Comparison of ENCODE assay signal across 32 mouse cellular contexts in the genomic region with DNA sequence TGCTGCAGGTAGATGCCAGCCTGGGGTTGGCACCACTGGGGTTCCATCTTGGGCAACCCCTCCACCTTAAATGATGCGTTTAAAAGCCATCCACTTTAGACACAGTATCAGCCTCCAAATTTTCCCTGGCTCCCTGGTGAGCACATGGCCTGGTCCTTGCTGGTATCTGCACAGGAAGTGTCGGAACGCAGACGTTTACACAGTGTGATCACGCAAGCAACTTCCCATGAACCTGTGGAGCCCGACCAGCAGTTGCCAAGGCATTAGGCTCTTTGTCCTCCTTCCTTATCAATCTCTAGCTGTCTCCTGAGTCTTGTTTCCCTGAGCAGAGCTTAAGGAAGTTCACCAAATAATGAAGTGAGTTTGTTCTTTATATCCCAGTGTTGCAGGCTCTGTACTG. TPM values are rescaled to one million over a fixed set of nuclear protein-coding genes. Genes with fewer than 3 reads are reported as not detected.
DNase-seq lines count a peak whose midpoint lies in the region; ATAC-seq and TF ChIP-seq lines count a peak whose summit lies in the region.
"Had no signal": no experiment of that assay in that cellular context is flagged by ENCODE, and none has a peak within 500 bp of the region (broad histone marks: within the 10 kb centered on the region; RNA-seq: fewer than 3 reads in every experiment).

No protein-coding gene starts in this region.

- H3K4me3 ChIP-seq in liver, adult 2 months (ENCODE audit: insufficient read depth, low read depth, low read length) = no peak overlapping the region
- H3K4me3 ChIP-seq in stomach, postnatal 0 days (ENCODE audit: low read depth, low read length) = no peak overlapping the region
- H3K4me3 ChIP-seq: forebrain, embryonic 10.5 days; forebrain, embryonic 13.5 days; heart, embryonic 15.5 days; hindbrain, embryonic 10.5 days; hindbrain, embryonic 13.5 days had no signal

- no peak for TF ChIP-seq EP300 in stomach, postnatal 0 days (optimal IDR thresholded peaks at IDR 0.05)

- 50% methylated on average over 6 of the region's 6 CpGs for WGBS in liver, adult 2 months
- 36% methylated on average over 6 of the region's 6 CpGs for WGBS in stomach, postnatal 0 days

- H3K4me2 ChIP-seq in stomach, postnatal 0 days (replicated peaks; ENCODE audit: low read depth) = no peak overlapping the region
- H3K4me2 ChIP-seq: forebrain, embryonic 13.5 days; heart, embryonic 11.5 days; heart, embryonic 15.5 days; hindbrain, embryonic 13.5 days had no signal

- ATAC-seq in stomach, postnatal 0 days (ENCODE audit: low FRiP score, low TSS enrichment) = peak; percentile 45; the same call in 1 of the 2 replicates
- ATAC-seq: forebrain, embryonic 13.5 days; forebrain, embryonic 16.5 days; Patski had no signal

- H3K36me3 ChIP-seq in liver, adult 2 months (ENCODE audit: control insufficient read depth, insufficient read depth, low read length) = no peaks in the 10 kb centered on the region
- no peaks in the 10 kb centered on the region for H3K36me3 ChIP-seq in stomach, postnatal 0 days (ENCODE audit: control insufficient read depth, insufficient read depth, low read length)
- H3K36me3 ChIP-seq: forebrain, embryonic 10.5 days; heart, embryonic 15.5 days; hindbrain, embryonic 10.5 days; hindbrain, embryonic 13.5 days had no signal

- intact Hi-C loops in left cerebral cortex, postnatal 10 days (cut with DNase I) = no loop called here

- peak; percentile 8 for DNase-seq in liver, adult 2 months (ENCODE audit: extremely low read depth, low read depth, low spot score)
- DNase-seq in liver = no peak
- peak; percentile 4 for DNase-seq in induced T-regulatory cell, adult 2 months (ENCODE audit: low read depth)
- peak; percentile 49 for DNase-seq in lung, postnatal 25 days (ENCODE audit: low spot score)
- DNase-seq in stomach, postnatal 0 days (ENCODE audit: low spot score) = peak; percentile 21
- DNase-seq in left cerebral cortex, postnatal 10 days (ENCODE audit: extremely low spot score in 1 of 2, low spot score in 2 of 2) = no peak
- no peak for DNase-seq in testis, postnatal 14 days (ENCODE audit: low spot score)
- DNase-seq: adrenal gland, postnatal 10 days; adrenal gland, postnatal 36 days; B cell, adult 2 months; cerebellum, adult 18-20 months; cerebellum, adult 9-10 months; cerebellum, postnatal 14 days; gastrocnemius, postnatal 10 days; gastrocnemius, postnatal 36 days; heart, postnatal 10 days; heart, postnatal 36 days had no signal

- no peaks in the 10 kb centered on the region for H3K9me3 ChIP-seq in stomach, postnatal 0 days (ENCODE audit: control insufficient read depth, low read length)
- H3K9me3 ChIP-seq: forebrain, embryonic 10.5 days; forebrain, embryonic 13.5 days; G1E; heart, embryonic 15.5 days; hindbrain, embryonic 10.5 days; hindbrain, embryonic 13.5 days had no signal

- no peak for TF ChIP-seq POLR2A in liver, adult 2 months (IDR thresholded peaks at IDR 0.05; ENCODE audit: extremely low read depth, insufficient read depth, low read length)

- no peaks in the 10 kb centered on the region for H3K79me2 ChIP-seq in liver, adult 2 months (ENCODE audit: control insufficient read depth, insufficient read depth, low read length)

- no peaks in the 10 kb centered on the region for H3K4me1 ChIP-seq in liver, adult 2 months (ENCODE audit: control insufficient read depth, insufficient read depth, low read length)
- no peaks in the 10 kb centered on the region for H3K4me1 ChIP-seq in stomach, postnatal 0 days (replicated peaks; ENCODE audit: control insufficient read depth, insufficient read depth)
- H3K4me1 ChIP-seq: forebrain, embryonic 10.5 days; forebrain, embryonic 13.5 days; heart, embryonic 15.5 days; hindbrain, embryonic 10.5 days; hindbrain, embryonic 13.5 days had no signal

- no peak overlapping the region for H3K27ac ChIP-seq in liver, adult 2 months (replicated peaks; ENCODE audit: insufficient read depth, low read depth, low read length)
- no peak overlapping the region for H3K27ac ChIP-seq in stomach, postnatal 0 days (replicated peaks)
- H3K27ac ChIP-seq: forebrain, embryonic 10.5 days; forebrain, embryonic 13.5 days; heart, embryonic 15.5 days; hindbrain, embryonic 10.5 days; hindbrain, embryonic 13.5 days had no signal

- no peaks in the 10 kb centered on the region for H3K27me3 ChIP-seq in liver, adult 2 months (ENCODE audit: control insufficient read depth, insufficient read depth, low read length)
- no peaks in the 10 kb centered on the region for H3K27me3 ChIP-seq in stomach, postnatal 0 days (ENCODE audit: control insufficient read depth, insufficient read depth, low read length)
- H3K27me3 ChIP-seq: CH12.LX; forebrain, embryonic 13.5 days; hindbrain, embryonic 13.5 days had no signal

- no peak for TF ChIP-seq CTCF in liver, adult 2 months (IDR thresholded peaks at IDR 0.05; ENCODE audit: low read depth, low read length)
- TF ChIP-seq CTCF in stomach, postnatal 0 days (IDR thresholded peaks at IDR 0.05; ENCODE audit: low read depth) = no peak

- H3K9ac ChIP-seq in liver, adult 2 months (ENCODE audit: low read depth, low read length) = no peak overlapping the region
- H3K9ac ChIP-seq in stomach, postnatal 0 days (ENCODE audit: low read length) = no peak overlapping the region
- H3K9ac ChIP-seq: forebrain, embryonic 13.5 days; heart, embryonic 15.5 days; hindbrain, embryonic 13.5 days had no signal

RNA-seq across cellular contexts. Expression of a gene that starts 26.7 kb away (rescaled TPM):
- 4.0 and 4.3 TPM in 2 replicates for total RNA-seq in liver, adult 2 months (2014; rRNA removed)
- polyA plus RNA-seq in liver, adult 2 months (2012; rRNA removed) = 1.3 and 1.7 TPM in 2 replicates
- not detected in 2 replicates for polyA plus RNA-seq in stomach, postnatal 0 days (2015; fragmentation: Nextera tagmentation; extraction: Ambion mirVana)
- not detected for total RNA-seq in left cerebral cortex, postnatal 10 days (2021)
- total RNA-seq: adrenal gland, adult 18-20 months; adrenal gland, postnatal 36 days; CH12.LX; gastrocnemius, adult 18-20 months; gastrocnemius, postnatal 10 days; gastrocnemius, postnatal 36 days; granulocyte monocyte progenitor cell, adult 5-6 weeks had no signal
- polyA plus RNA-seq: embryonic facial prominence, embryonic 11.5 days; embryonic facial prominence, embryonic 14.5 days; forebrain, embryonic 10.5 days; forebrain, embryonic 13.5 days; forebrain, embryonic 16.5 days; G1E; hindbrain, embryonic 10.5 days; hindbrain, embryonic 13.5 days; Patski had no signal

Comparison
In these comparisons a context has a peak if more than half of its experiments do, and no peak if none do; other contexts are left out.
1. DNase-seq: peak in liver, adult 2 months (single experiment), induced T-regulatory cell, adult 2 months (single experiment), lung, postnatal 25 days (single experiment) and stomach, postnatal 0 days (single experiment); none in liver (single experiment), left cerebral cortex, postnatal 10 days (0 of 2) and testis, postnatal 14 days (single experiment).